Mouse (Mus musculus) CH12.LX (cell line): ENCODE measurements around the gene Dlst. TPM values are rescaled to one million over a fixed set of nuclear protein-coding genes. Genes with fewer than 3 reads are reported as not detected.

Source experiments
- DNase-seq: peaks from one replicate; pipeline ENCODE4 v3.0.0-alpha.2; 2013; ENCODE audit errors: extremely low read depth
- H3K27ac ChIP-seq: 2 replicates; pipeline ENCODE4 v1.5.1; 2012; ENCODE audit warnings: low read depth, mild to moderate bottlenecking, control low read depth, moderate library complexity; ENCODE audit not compliant: insufficient read depth
- H3K27me3 ChIP-seq: replicated peaks from 2 replicates; pipeline ENCODE3; 2012; ENCODE audit warnings: inconsistent platforms
- H3K36me3 ChIP-seq, 2 experiments: replicated peaks in 1 of 2; 2 replicates each; pipeline versions ENCODE3 to v1.6.1; 2012; ENCODE audit warnings: inconsistent platforms in 1 of 2, low read length in 1 of 2, mild to moderate bottlenecking in 1 of 2, mixed read lengths in 1 of 2, moderate library complexity in 1 of 2; ENCODE audit not compliant: control insufficient read depth in 1 of 2, insufficient read depth in 1 of 2
- H3K4me1 ChIP-seq, 2 experiments: 2 replicates each; pipeline ENCODE4 v1.6.1; 2012; ENCODE audit warnings: inconsistent platforms in 1 of 2, moderate library complexity in 1 of 2; ENCODE audit not compliant: insufficient read depth in 2 of 2, control insufficient read depth in 1 of 2
- H3K4me2 ChIP-seq: 2 replicates; pipeline ENCODE4 v1.6.1; 2012; ENCODE audit warnings: low read depth, mild to moderate bottlenecking, control low read depth; ENCODE audit not compliant: poor library complexity, insufficient read depth, severe bottlenecking
- H3K4me3 ChIP-seq, 3 experiments: fragments of 150-350 bp in 1 of 3; sonication (generic) in 1 of 3; replicated peaks in 1 of 3; 2 replicates each; pipeline versions ENCODE3 to v1.5.1; 2011 to 2012; ENCODE audit warnings: low read depth in 2 of 3, low read length in 2 of 3, mild to moderate bottlenecking in 2 of 3, moderate library complexity in 2 of 3, control low read depth in 1 of 3, improper control_type of control experiment in 1 of 3, inconsistent platforms in 1 of 3, mixed read lengths in 1 of 3; ENCODE audit not compliant: poor library complexity in 1 of 3
- H3K79me2 ChIP-seq: replicated peaks from 2 replicates; pipeline ENCODE4 v1.6.1; 2012; ENCODE audit warnings: mild to moderate bottlenecking, moderate library complexity; ENCODE audit not compliant: control insufficient read depth, poor library complexity, insufficient read depth, severe bottlenecking; ENCODE audit errors: extremely low read depth
- H3K9ac ChIP-seq: 2 replicates; pipeline ENCODE4 v1.6.1; 2012; ENCODE audit warnings: low read depth, mild to moderate bottlenecking, control low read depth, moderate library complexity; ENCODE audit not compliant: insufficient read depth
- H3K9me3 ChIP-seq: replicated peaks from 2 replicates; pipeline ENCODE3; 2012; ENCODE audit warnings: low read length, inconsistent platforms, mixed read lengths
- BHLHE40 ChIP-seq: IDR thresholded peaks from 2 replicates; pipeline ENCODE4 v1.6.1; 2011; ENCODE audit warnings: mild to moderate bottlenecking, low read depth, low read length, improper control_type of control experiment
- CHD1 ChIP-seq: IDR thresholded peaks from 2 replicates; pipeline ENCODE4 v1.6.1; 2012; ENCODE audit warnings: low read depth, low read length, improper control_type of control experiment, inconsistent platforms
- CHD2 ChIP-seq: IDR thresholded peaks from 2 replicates; pipeline ENCODE4 v1.6.1; 2011; ENCODE audit warnings: low read length, improper control_type of control experiment
- E2F4 ChIP-seq: IDR thresholded peaks from 2 replicates; pipeline ENCODE4 v1.6.1; 2011; ENCODE audit warnings: low read depth, low read length, improper control_type of control experiment; ENCODE audit not compliant: insufficient replicate concordance
- ELF1 ChIP-seq: IDR thresholded peaks from 2 replicates; pipeline ENCODE4 v1.6.1; 2014; ENCODE audit warnings: low read depth, mild to moderate bottlenecking, inconsistent platforms, low read length, improper control_type of control experiment
- EP300 ChIP-seq: IDR thresholded peaks from 2 replicates; pipeline ENCODE4 v1.6.1; 2011; ENCODE audit warnings: low read length, improper control_type of control experiment
- HCFC1 ChIP-seq: IDR thresholded peaks from 2 replicates; pipeline ENCODE4 v1.6.1; 2012; ENCODE audit warnings: low read depth, mild to moderate bottlenecking, inconsistent platforms, low read length, improper control_type of control experiment
- MAX ChIP-seq: IDR thresholded peaks from 2 replicates; pipeline ENCODE4 v1.6.1; 2011; ENCODE audit warnings: low read length, improper control_type of control experiment
- MEF2A ChIP-seq: IDR thresholded peaks from 2 replicates; pipeline ENCODE4 v1.6.1; 2014; ENCODE audit warnings: low read depth, mild to moderate bottlenecking, inconsistent platforms, low read length, improper control_type of control experiment, borderline replicate concordance
- NELFE ChIP-seq: IDR thresholded peaks from 2 replicates; pipeline ENCODE4 v1.6.1; 2011; ENCODE audit warnings: low read depth, low read length, improper control_type of control experiment
- NRF1 ChIP-seq: IDR thresholded peaks from 2 replicates; pipeline ENCODE4 v1.6.1; 2014; ENCODE audit warnings: low read depth, mild to moderate bottlenecking, inconsistent platforms, low read length, improper control_type of control experiment, moderate library complexity
- POLR2A ChIP-seq: IDR thresholded peaks from 2 replicates; pipeline ENCODE4 v1.6.1; 2011; ENCODE audit warnings: low read depth, mild to moderate bottlenecking, improper control_type of control experiment, low read length
- TBP ChIP-seq: conservative IDR thresholded peaks from 2 replicates; pipeline ENCODE4 v1.6.1; 2011; ENCODE audit warnings: low read depth, low read length, improper control_type of control experiment
- TCF12 ChIP-seq: IDR thresholded peaks from 2 replicates; pipeline ENCODE4 v1.6.1; 2014; ENCODE audit warnings: low read depth, mild to moderate bottlenecking, inconsistent platforms, low read length, improper control_type of control experiment
- USF1 ChIP-seq: IDR thresholded peaks from 2 replicates; pipeline ENCODE4 v1.6.1; 2014; ENCODE audit warnings: low read depth, mild to moderate bottlenecking, inconsistent platforms, low read length, improper control_type of control experiment
- USF2 ChIP-seq: conservative IDR thresholded peaks from 2 replicates; pipeline ENCODE4 v1.6.1; 2011; ENCODE audit warnings: low read depth, low read length, improper control_type of control experiment
- ZKSCAN1 ChIP-seq: IDR thresholded peaks from 2 replicates; pipeline ENCODE4 v1.6.1; 2012; ENCODE audit warnings: low read depth, inconsistent platforms, low read length, improper control_type of control experiment, borderline replicate concordance
- ZMIZ1 ChIP-seq: IDR thresholded peaks from 2 replicates; pipeline ENCODE4 v1.6.1; 2012; ENCODE audit warnings: low read depth, mild to moderate bottlenecking, inconsistent platforms, low read length, improper control_type of control experiment
- ZNF384 ChIP-seq: IDR thresholded peaks from 2 replicates; pipeline ENCODE4 v1.6.1; 2012; ENCODE audit warnings: low read depth, low read length, improper control_type of control experiment, inconsistent platforms
- dilution Hi-C: fragments of 300-500 bp; cut with MboI; formaldehyde crosslinking; loops from 2 replicates; pipeline ENCODE4 v1.14.3; 2020; ENCODE audit warnings: low sequenced_read_pairs; ENCODE audit not compliant: extremely low pct_unique_long_range_greater_than_20kb, extremely low pct_ligation_motif_present
- in situ Hi-C: fragments of 300-500 bp; cut with MboI; formaldehyde crosslinking; loops from 3 replicates; pipeline ENCODE4 v1.14.3; 2019; ENCODE audit warnings: low sequenced_read_pairs, low pct_ligation_motif_present, low pct_unique_long_range_greater_than_20kb, mixed read lengths
- polyA plus RNA-seq: library from polyadenylated mRNA; unstranded; fragments of >175 nt; gene quantifications from 2 replicates; pipeline ENCODE4 v1.2.1, GENCODE M21; 2012; ENCODE audit warnings: low read depth; ENCODE audit not compliant: insufficient read length
- total RNA-seq, 2 experiments: library from RNA; depleted of rRNA; stranded (reverse); fragments of 300-350 nt in 1 of 2; fragments of >200 nt in 1 of 2; gene quantifications; 2 replicates each; pipeline ENCODE4 v1.2.3; 2012 to 2014

Dlst gene
- total and polyA plus RNA-seq, 3 experiments, result 116 to 165 (median 144) TPM

GRCm38 (mm10) chr12:85095146-85095545, 15.5 kb upstream of the Dlst start:
- Histone ChIP-seq H3K4me2 (no peak overlapping the region), H3K4me3 (no peak overlapping the region), H3K9me3 (no peaks in the 10 kb centered on the region), H3K79me2 (no peaks in the 10 kb centered on the region), H3K27me3 (no peaks in the 10 kb centered on the region), H3K9ac (no peak overlapping the region), H3K27ac (no peak overlapping the region), H3K36me3 (peaks cover 30 to 49% of the 10 kb centered on the region in 2 experiments), H3K4me1 (peaks cover 8 to 49% of the 10 kb centered on the region in 2 experiments)
- DNase-seq, result no peak
- no peak for TF ChIP-seq NRF1
- no peak for TF ChIP-seq E2F4
- no peak for TF ChIP-seq EP300
- TF ChIP-seq ELF1, result no peak
- no peak for TF ChIP-seq BHLHE40
- TF ChIP-seq ZKSCAN1, result no peak
- in situ Hi-C loops, result no loop called here
- dilution Hi-C loops, result no loop called here

GRCm38 (mm10) chr12:85095859-85096258, 14.8 kb upstream of the Dlst start:
- no peak for TF ChIP-seq TCF12
- no peak for TF ChIP-seq BHLHE40
- no peak for TF ChIP-seq TBP
- no peak for TF ChIP-seq CHD2
- no peak for TF ChIP-seq USF1
- TF ChIP-seq MEF2A, result no peak
- TF ChIP-seq USF2, result no peak
- Histone ChIP-seq H3K9ac (no peak overlapping the region), H3K27ac (no peak overlapping the region), H3K9me3 (no peaks in the 10 kb centered on the region), H3K4me2 (no peak overlapping the region), H3K27me3 (no peaks in the 10 kb centered on the region), H3K4me1 (peaks cover 8 to 55% of the 10 kb centered on the region in 2 experiments), H3K36me3 (peaks cover 27 to 43% of the 10 kb centered on the region in 2 experiments), H3K4me3 (no peak overlapping the region), H3K79me2 (no peaks in the 10 kb centered on the region)
- dilution Hi-C loops (no loop called here), in situ Hi-C loops (no loop called here)
- no peak for DNase-seq

DNA sequence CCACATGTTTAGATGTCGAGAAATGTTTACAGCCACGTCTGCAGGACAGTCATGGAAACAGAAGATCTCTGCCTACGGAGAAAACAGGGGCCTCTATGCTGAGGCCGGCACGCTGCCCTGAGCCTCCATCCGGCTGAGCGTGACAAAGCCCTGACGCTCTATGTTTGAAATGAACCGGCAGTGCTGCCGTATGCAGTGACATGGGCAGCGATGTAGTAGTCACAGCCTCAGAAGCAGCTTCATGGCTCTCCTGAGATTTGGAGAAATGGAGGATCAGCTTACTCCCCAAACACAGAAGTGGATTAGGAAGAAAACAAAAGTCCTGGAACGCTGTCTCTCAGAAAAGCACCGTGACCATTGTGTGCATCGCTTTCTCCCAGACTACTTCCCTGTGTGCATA, 9.6 kb upstream of the Dlst start:
- Histone ChIP-seq H3K4me1 (peaks cover 23 to 68% of the 10 kb centered on the region in 2 experiments), H3K9me3 (peaks cover 5% of the 10 kb centered on the region), H3K4me2 (no peak overlapping the region), H3K79me2 (peaks cover 18% of the 10 kb centered on the region), H3K27me3 (no peaks in the 10 kb centered on the region), H3K36me3 (peaks cover 15 to 33% of the 10 kb centered on the region in 2 experiments), H3K4me3 (no peak overlapping the region), H3K27ac (no peak overlapping the region), H3K9ac (no peak overlapping the region)
- TF ChIP-seq TCF12 (no peak), POLR2A (no peak), ZMIZ1 (no peak), MEF2A (no peak), NELFE (no peak), HCFC1 (no peak), ELF1 (no peak), MAX (no peak), CHD1 (no peak), ZNF384 (no peak)
- no peak for DNase-seq
- dilution Hi-C loops, result no loop called here
- in situ Hi-C loops, result no loop called here
